Mouse (Mus musculus) midbrain, embryonic 16.5 days (tissue): ENCODE measurements around the gene Smc1b. TPM values are rescaled to one million over a fixed set of nuclear protein-coding genes. Genes with fewer than 3 reads are reported as not detected.

ENCODE experiments used
- ATAC-seq: fragments of 200-750 bp; cut with Nextera tagmentation; 2 replicates; pipeline ENCODE4 v1.8.0; 2017; ENCODE audit warnings: moderate TSS enrichment
- H3K27ac ChIP-seq: fragments of 300-500 bp; sonication (generic); 2 replicates; pipeline ENCODE4 v1.5.1; 2014; ENCODE audit warnings: mild to moderate bottlenecking, low read length, mixed read lengths
- H3K27me3 ChIP-seq: fragments of 300-500 bp; sonication (generic); 2 replicates; pipeline ENCODE4 v1.6.1; 2014; ENCODE audit warnings: low read depth, low read length, mixed read lengths; ENCODE audit not compliant: control insufficient read depth, insufficient read depth
- H3K36me3 ChIP-seq: fragments of 300-500 bp; sonication (generic); 2 replicates; pipeline ENCODE4 v1.6.1; 2014; ENCODE audit warnings: mild to moderate bottlenecking, low read length, moderate library complexity, mixed read lengths; ENCODE audit not compliant: control insufficient read depth, insufficient read depth
- H3K4me1 ChIP-seq: fragments of 300-500 bp; sonication (generic); 2 replicates; pipeline ENCODE4 v1.6.1; 2014; ENCODE audit warnings: mild to moderate bottlenecking, low read length, mixed read lengths; ENCODE audit not compliant: control insufficient read depth, insufficient read depth
- H3K4me2 ChIP-seq: fragments of 300-500 bp; sonication (generic); 2 replicates; pipeline ENCODE4 v1.6.1; 2014; ENCODE audit warnings: mild to moderate bottlenecking, low read length, mixed read lengths
- H3K4me3 ChIP-seq: fragments of 300-500 bp; sonication (generic); 2 replicates; pipeline ENCODE4 v1.5.1; 2014; ENCODE audit warnings: low read depth, mild to moderate bottlenecking, low read length, moderate library complexity, mixed read lengths
- H3K9ac ChIP-seq: fragments of 300-500 bp; sonication (generic); 2 replicates; pipeline ENCODE4 v1.6.1; 2014; ENCODE audit warnings: low read depth, low read length, mixed read lengths
- H3K9me3 ChIP-seq: fragments of 300-500 bp; sonication (generic); replicated peaks from 2 replicates; pipeline ENCODE4 v1.6.1; 2014; ENCODE audit warnings: mild to moderate bottlenecking, low read length, mixed read lengths; ENCODE audit not compliant: control insufficient read depth, poor library complexity, severe bottlenecking
- WGBS: fragments of 180-500 bp; shearing (Covaris S2); extraction: QIAGEN DNeasy Blood & Tissue Kit; methylation state at CpG from one replicate; pipeline ENCODE4 v1.1.7; 2014; 5-methylcytosine and 5-hydroxymethylcytosine counted together
- polyA plus RNA-seq: library from polyadenylated mRNA; unstranded; fragments of >200 nt; fragmentation: Nextera tagmentation; extraction: Ambion mirVana; gene quantifications from 2 replicates; pipeline ENCODE4 v1.2.1, GENCODE M21; 2015

The Smc1b gene
- polyA plus RNA-seq, 1 experiment from 2014 or later: 0.15 TPM

GRCm38 (mm10) chr15:85055186-85055585 lies 76.6 kb downstream of the Smc1b start:
- Histone ChIP-seq H3K4me3 (no peak overlapping the region), H3K27ac (no peak overlapping the region), H3K27me3 (no peaks in the 10 kb centered on the region), H3K4me1 (no peaks in the 10 kb centered on the region), H3K36me3 (peaks cover 26% of the 10 kb centered on the region), H3K9ac (no peak overlapping the region), H3K9me3 (no peaks in the 10 kb centered on the region), H3K4me2 (no peak overlapping the region)
- ATAC-seq: no peak
- WGBS: 74% methylated on average over 4 of the region's 4 CpGs

GRCm38 (mm10) chr15:85054098-85054497 lies 77.7 kb downstream of the Smc1b start:
- Histone ChIP-seq H3K27ac (no peak overlapping the region), H3K4me3 (no peak overlapping the region), H3K4me2 (no peak overlapping the region), H3K36me3 (peaks cover 23% of the 10 kb centered on the region), H3K9me3 (no peaks in the 10 kb centered on the region), H3K4me1 (no peaks in the 10 kb centered on the region), H3K9ac (no peak overlapping the region), H3K27me3 (no peaks in the 10 kb centered on the region)
- WGBS: 96% methylated on average over 3 of the region's 3 CpGs
- ATAC-seq: no peak

GRCm38 (mm10) chr15:85049758-85050157 lies 82.0 kb downstream of the Smc1b start:
- Histone ChIP-seq H3K9me3 (no peaks in the 10 kb centered on the region), H3K9ac (no peak overlapping the region), H3K4me3 (no peak overlapping the region), H3K36me3 (peaks cover 28% of the 10 kb centered on the region), H3K27ac (no peak overlapping the region), H3K27me3 (no peaks in the 10 kb centered on the region), H3K4me2 (no peak overlapping the region), H3K4me1 (no peaks in the 10 kb centered on the region)
- 91% methylated on average over 1 of the region's 1 CpGs for WGBS
- ATAC-seq: no peak

GRCm38 (mm10) chr15:85047865-85048264 lies 83.9 kb downstream of the Smc1b start:
- peaks cover 26% of the 10 kb centered on the region for H3K36me3 ChIP-seq
- peaks cover 9% of the 10 kb centered on the region for H3K4me1 ChIP-seq
- no peaks in the 10 kb centered on the region for H3K27me3 ChIP-seq
- no peak overlapping the region for H3K27ac ChIP-seq
- 99% methylated on average over 4 of the region's 4 CpGs for WGBS
- no peak overlapping the region for H3K9ac ChIP-seq
- ATAC-seq: no peak
- H3K4me2 ChIP-seq: no peak overlapping the region
- H3K9me3 ChIP-seq: no peaks in the 10 kb centered on the region
- no peak overlapping the region for H3K4me3 ChIP-seq

- 92% methylated on average over 14 of the region's 14 CpGs for WGBS
- ATAC-seq: no peak
- H3K36me3 ChIP-seq: peaks cover 20% of the 10 kb centered on the region
Observed at GRCm38 (mm10) chr15:85046230-85046950, 85.4 kb downstream of the Smc1b start.

GRCm38 (mm10) chr15:85043761-85044160 lies 88.0 kb downstream of the Smc1b start:
- Histone ChIP-seq H3K36me3 (peaks cover 12% of the 10 kb centered on the region), H3K4me1 (peaks cover 26% of the 10 kb centered on the region), H3K4me3 (no peak overlapping the region), H3K9me3 (no peaks in the 10 kb centered on the region), H3K27ac (peak overlapping the region; percentile 80), H3K9ac (no peak overlapping the region), H3K4me2 (no peak overlapping the region), H3K27me3 (no peaks in the 10 kb centered on the region)
- 76% methylated on average over 5 of the region's 5 CpGs for WGBS
- ATAC-seq: no peak

More at GRCm38 (mm10) chr15:85046230-85046950, 85.4 kb downstream of the Smc1b start:
- Histone ChIP-seq H3K4me3 (no peak overlapping the region), H3K27me3 (no peaks in the 10 kb centered on the region), H3K9ac (no peak overlapping the region), H3K4me1 (peaks cover 23% of the 10 kb centered on the region), H3K27ac (no peak overlapping the region), H3K4me2 (no peak overlapping the region), H3K9me3 (no peaks in the 10 kb centered on the region)

- no peaks in the 10 kb centered on the region for H3K27me3 ChIP-seq
- H3K36me3 ChIP-seq: peaks cover 6% of the 10 kb centered on the region
- ATAC-seq: no peak
- H3K4me1 ChIP-seq: peaks cover 30% of the 10 kb centered on the region
- H3K4me2 ChIP-seq: peak overlapping the region; percentile 22; the same call in 1 of the 2 replicates
- H3K4me3 ChIP-seq: no peak overlapping the region
- H3K9me3 ChIP-seq: no peaks in the 10 kb centered on the region
- H3K9ac ChIP-seq: peak overlapping the region; percentile 28; the same call in 1 of the 2 replicates
- H3K27ac ChIP-seq: peak overlapping the region; percentile 80
- WGBS: 56% methylated on average over 5 of the region's 5 CpGs
Observed at GRCm38 (mm10) chr15:85043116-85043515, 88.6 kb downstream of the Smc1b start.

- H3K27me3 ChIP-seq: no peaks in the 10 kb centered on the region
- peaks cover 6% of the 10 kb centered on the region for H3K36me3 ChIP-seq
- WGBS: 3% methylated on average over 4 of the region's 4 CpGs
- H3K9ac ChIP-seq: peak overlapping the region; percentile 39; the same call in 1 of the 2 replicates
- peak overlapping the region; percentile 80 for H3K27ac ChIP-seq
- peak overlapping the region; percentile 20; the same call in 1 of the 2 replicates for H3K4me2 ChIP-seq
- no peaks in the 10 kb centered on the region for H3K9me3 ChIP-seq
- ATAC-seq: peak; percentile 85
- no peak overlapping the region for H3K4me3 ChIP-seq
- H3K4me1 ChIP-seq: peaks cover 36% of the 10 kb centered on the region
Observed at GRCm38 (mm10) chr15:85042361-85042954, 89.3 kb downstream of the Smc1b start.
